Mouse (Mus musculus): ENCODE measurements around the gene Fut11. TPM values are rescaled to one million over a fixed set of nuclear protein-coding genes. Genes with fewer than 3 reads are reported as not detected.

Gene Fut11
- total and polyA plus RNA-seq, 3 experiments, result 0.69 to 1.8 TPM; not detected in 1

- peaks cover 50 to 62% of the 10 kb centered on the region in 2 experiments for H3K36me3 ChIP-seq (ENCODE audit: control insufficient read depth in 1 of 2, insufficient read depth in 2 of 2, low read length in 2 of 2)
- H3K9ac ChIP-seq (ENCODE audit: control insufficient read depth, low read depth, low read length, poor library complexity, severe bottlenecking), result peak overlapping the region; percentile 96
- peak overlapping the region; percentile 99 for H3K27ac ChIP-seq (ENCODE audit: control insufficient read depth, low read depth, low read length)
- peak overlapping the region; percentile 78 to 90 for H3K4me3 ChIP-seq (ENCODE audit: control insufficient read depth in 1 of 2, insufficient read depth in 1 of 2, low read depth in 2 of 2, low read length in 2 of 2)
- peaks cover 45% of the 10 kb centered on the region for H3K79me2 ChIP-seq (ENCODE audit: control insufficient read depth, insufficient read depth, low read length, poor library complexity)
- peaks cover 39 to 52% of the 10 kb centered on the region in 2 experiments for H3K4me1 ChIP-seq (ENCODE audit: control insufficient read depth in 1 of 2, insufficient read depth in 2 of 2, low read length in 2 of 2)
- peak; percentile 65 for DNase-seq (ENCODE audit: low read depth, low spot score)
- H3K9me3 ChIP-seq (replicated peaks; ENCODE audit: insufficient read depth, low read length), result no peaks in the 10 kb centered on the region
- no peaks in the 10 kb centered on the region for H3K27me3 ChIP-seq (ENCODE audit: control insufficient read depth in 1 of 2, insufficient read depth in 2 of 2, low read length in 2 of 2)
- TF ChIP-seq POLR2AphosphoS2 (IDR thresholded peaks at IDR 0.05; ENCODE audit: low read length) (peak; percentile 84), POLR2AphosphoS5 (IDR thresholded peaks at IDR 0.05; ENCODE audit: borderline replicate concordance, low read depth, low read length) (no peak), POLR2A (IDR thresholded peaks at IDR 0.05; ENCODE audit: control insufficient read depth in 1 of 2, insufficient read depth in 1 of 2, low read depth in 1 of 2, low read length in 2 of 2, poor library complexity in 1 of 2) (peak in 1 of 2 experiments; percentile 53; a peak in 2 of 4 replicates), SMC3 (IDR thresholded peaks at IDR 0.05; ENCODE audit: low read depth, low read length) (no peak), TCF12 (IDR thresholded peaks at IDR 0.05; ENCODE audit: low read depth, low read length) (peak; percentile 94), MEF2A (IDR thresholded peaks at IDR 0.05; ENCODE audit: extremely low read depth, insufficient replicate concordance, low read depth, low read length, poor library complexity, severe bottlenecking) (peak; percentile 61; the same call in 1 of the 2 replicates), MYC (IDR thresholded peaks at IDR 0.05; ENCODE audit: low read depth, low read length) (peak; percentile 51; the same call in 1 of the 2 replicates), EP300 (IDR thresholded peaks at IDR 0.05; ENCODE audit: low read depth in 1 of 2, low read length in 2 of 2) (peak; percentile 90 to 99), SIN3A (IDR thresholded peaks at IDR 0.05; ENCODE audit: low read length) (peak; percentile 96), RAD21 (IDR thresholded peaks at IDR 0.05; ENCODE audit: low read depth, low read length) (no peak), MAZ (IDR thresholded peaks at IDR 0.05; ENCODE audit: low read depth, low read length) (0 out of 2 replicates have a peak, but pooled peaks have one; percentile 49), MAFK (IDR thresholded peaks at IDR 0.05; ENCODE audit: borderline replicate concordance, low read depth, low read length) (peak; percentile 55; the same call in 1 of the 2 replicates), ETS1 (IDR thresholded peaks at IDR 0.05; ENCODE audit: low read depth, low read length) (peak; percentile 81), ZC3H11A (IDR thresholded peaks at IDR 0.05; ENCODE audit: low read depth, low read length) (no peak), MXI1 (IDR thresholded peaks at IDR 0.05; ENCODE audit: low read depth, low read length) (peak; percentile 51; the same call in 1 of the 2 replicates), TBP (IDR thresholded peaks at IDR 0.05; ENCODE audit: low read depth, low read length) (peak; percentile 49; the same call in 1 of the 2 replicates), ZKSCAN1 (IDR thresholded peaks at IDR 0.05; ENCODE audit: low read depth, low read length) (no peak), HCFC1 (IDR thresholded peaks at IDR 0.05; ENCODE audit: low read depth, low read length) (peak; percentile 44; the same call in 1 of the 2 replicates), CTCF (IDR thresholded peaks at IDR 0.05 in 2 of 3, conservative IDR thresholded peaks at IDR 0.05 in 1 of 3; ENCODE audit: control insufficient read depth in 1 of 3, insufficient read depth in 1 of 3, low read depth in 2 of 3, low read length in 3 of 3, poor library complexity in 1 of 3, severe bottlenecking in 1 of 3) (no peak), JUND (IDR thresholded peaks at IDR 0.05; ENCODE audit: low read depth, low read length) (no peak), USF2 (IDR thresholded peaks at IDR 0.05; ENCODE audit: borderline replicate concordance in 1 of 2, insufficient read depth in 1 of 2, low read depth in 1 of 2, low read length in 2 of 2) (0 out of 4 replicates have a peak, but pooled peaks of 1 of the 2 experiments have one; percentile 39), BHLHE40 (IDR thresholded peaks at IDR 0.05; ENCODE audit: borderline replicate concordance, low read depth, low read length) (peak; percentile 92), ZNF384 (IDR thresholded peaks at IDR 0.05; ENCODE audit: low read depth, low read length) (0 out of 2 replicates have a peak, but pooled peaks have one; percentile 32), NELFE (IDR thresholded peaks at IDR 0.05; ENCODE audit: low read depth, low read length) (peak; percentile 43; the same call in 1 of the 2 replicates), E2F4 (IDR thresholded peaks at IDR 0.05; ENCODE audit: borderline replicate concordance, low read depth, low read length) (no peak), KAT2A (conservative IDR thresholded peaks at IDR 0.05; ENCODE audit: low read depth, low read length) (peak; percentile 55), NRF1 (IDR thresholded peaks at IDR 0.05; ENCODE audit: insufficient read depth, low read depth, low read length, poor library complexity, severe bottlenecking) (no peak), GATA1 (IDR thresholded peaks at IDR 0.05; ENCODE audit: low read depth, low read length) (peak; percentile 86), CHD1 (IDR thresholded peaks at IDR 0.05; ENCODE audit: low read depth, low read length) (no peak), ELF1 (IDR thresholded peaks at IDR 0.05; ENCODE audit: low read depth, low read length) (no peak), ZMIZ1 (IDR thresholded peaks at IDR 0.05; ENCODE audit: low read depth, low read length) (no peak; the same call in 1 of the 2 replicates), MAX (IDR thresholded peaks at IDR 0.05; ENCODE audit: low read length) (peak; percentile 70; the same call in 1 of the 2 replicates), CHD2 (IDR thresholded peaks at IDR 0.05; ENCODE audit: low read length) (peak; percentile 38; the same call in 1 of the 2 replicates), USF1 (IDR thresholded peaks at IDR 0.05; ENCODE audit: low read depth, low read length) (peak; percentile 81), TAL1 (IDR thresholded peaks at IDR 0.05; ENCODE audit: low read length) (peak; percentile 7; the same call in 1 of the 2 replicates)
Observed at GRCm38 (mm10) chr14:20730853-20731602, 36.3 kb downstream of the Fut11 start.

All from MEL (cell line).